Comparison of ENCODE assay signal across 21 mouse cellular contexts in genomic region chr14:59433902-59434301, GRCm38 (mm10). TPM values are rescaled to one million over a fixed set of nuclear protein-coding genes. Genes with fewer than 3 reads are reported as not detected.
DNase-seq lines count a peak whose midpoint lies in the region; ATAC-seq and TF ChIP-seq lines count a peak whose summit lies in the region.
"Had no signal": no experiment of that assay in that cellular context is flagged by ENCODE, and none has a peak within 500 bp of the region (broad histone marks: within the 10 kb centered on the region; RNA-seq: fewer than 3 reads in every experiment).

No protein-coding gene starts in this region.

- TF ChIP-seq POLR2A in CH12.LX (IDR thresholded peaks at IDR 0.05; ENCODE audit: low read depth, low read length) = no peak

- peaks cover 0 to 33% of the 10 kb centered on the region in 2 experiments; a peak in 2 of 4 replicates for H3K4me1 ChIP-seq in CH12.LX (ENCODE audit: control insufficient read depth in 1 of 2, insufficient read depth in 2 of 2)
- H3K4me1 ChIP-seq in liver, embryonic 12.5 days = peaks cover 12% of the 10 kb centered on the region
- H3K4me1 ChIP-seq: embryonic facial prominence, embryonic 13.5 days; heart, embryonic 12.5 days; hindbrain, embryonic 15.5 days had no signal

- in situ Hi-C loops in CH12.LX (cut with MboI; ENCODE audit: low pct_ligation_motif_present, low pct_unique_long_range_greater_than_20kb, low sequenced_read_pairs) = no loop called here

- H3K4me2 ChIP-seq in CH12.LX (ENCODE audit: insufficient read depth, low read depth, poor library complexity, severe bottlenecking) = peak overlapping the region; percentile 52
- H3K4me2 ChIP-seq in liver, embryonic 12.5 days = no peak overlapping the region
- H3K4me2 ChIP-seq: embryonic facial prominence, embryonic 13.5 days; heart, embryonic 12.5 days; hindbrain, embryonic 15.5 days had no signal

- no peak for TF ChIP-seq EP300 in CH12.LX (IDR thresholded peaks at IDR 0.05; ENCODE audit: low read length)

- ATAC-seq in liver, embryonic 12.5 days = peak; percentile 15; the same call in 1 of the 2 replicates
- peak; percentile 55; the same call in 1 of the 2 replicates for ATAC-seq in megakaryocyte progenitor cell, adult 5-6 weeks (replicated peaks; ENCODE audit: poor library complexity)
- ATAC-seq: CD4-positive, CD25-positive, alpha-beta regulatory T cell, adult 4 months; forebrain, embryonic 14.5 days; inflammation-experienced regulatory T-cells, adult 6 months had no signal

- DNase-seq in CH12.LX (ENCODE audit: extremely low read depth) = peak; percentile 16
- peak; percentile 37 for DNase-seq in MEL-GATA-1-ER (ENCODE audit: extremely low read depth, low read depth)
- no peak for DNase-seq in right cerebral cortex, postnatal 4 days
- no peak for DNase-seq in right cerebral cortex, adult 18-20 months
- DNase-seq in left cerebral cortex, postnatal 4 days = no peak
- DNase-seq: adrenal gland, adult 8-10 months; B cell, adult 2 months; cerebellum, adult 18-20 months; cerebellum, adult 9-11 months; cerebellum, postnatal 36 days; gastrocnemius, adult 2 months; gastrocnemius, postnatal 25 days had no signal

- TF ChIP-seq CTCF in CH12.LX (conservative IDR thresholded peaks at IDR 0.05 in 1 of 2, IDR thresholded peaks at IDR 0.05 in 1 of 2; ENCODE audit: low read depth in 2 of 2, low read length in 2 of 2) = no peak

- 44% methylated on average over 2 of the region's 2 CpGs for WGBS in liver, embryonic 12.5 days (ENCODE audit: insufficient replicate concordance)

- H3K36me3 ChIP-seq in CH12.LX (replicated peaks in 1 of 2; ENCODE audit: control insufficient read depth in 1 of 2, insufficient read depth in 1 of 2, low read length in 1 of 2) = peaks cover 11 to 27% of the 10 kb centered on the region in 2 experiments
- peaks cover 29% of the 10 kb centered on the region for H3K36me3 ChIP-seq in liver, embryonic 12.5 days
- H3K36me3 ChIP-seq: embryonic facial prominence, embryonic 13.5 days; heart, embryonic 12.5 days; hindbrain, embryonic 15.5 days had no signal

- no peak overlapping the region for H3K9ac ChIP-seq in CH12.LX (ENCODE audit: insufficient read depth, low read depth)
- no peak overlapping the region for H3K9ac ChIP-seq in liver, embryonic 12.5 days
- H3K9ac ChIP-seq: embryonic facial prominence, embryonic 13.5 days; heart, embryonic 12.5 days; hindbrain, embryonic 15.5 days had no signal

- no peak for TF ChIP-seq RAD21 in CH12.LX (IDR thresholded peaks at IDR 0.05; ENCODE audit: low read depth, low read length)

- dilution Hi-C loops in CH12.LX (cut with MboI; ENCODE audit: extremely low pct_ligation_motif_present, extremely low pct_unique_long_range_greater_than_20kb, low sequenced_read_pairs) = no loop called here

- H3K9me3 ChIP-seq in CH12.LX (replicated peaks; ENCODE audit: low read length) = peaks cover 5% of the 10 kb centered on the region
- H3K9me3 ChIP-seq in liver, embryonic 12.5 days (replicated peaks) = no peaks in the 10 kb centered on the region
- H3K9me3 ChIP-seq: embryonic facial prominence, embryonic 13.5 days; heart, embryonic 12.5 days; hindbrain, embryonic 10.5 days; hindbrain, embryonic 15.5 days had no signal

- H3K27me3 ChIP-seq in CH12.LX (replicated peaks) = no peaks in the 10 kb centered on the region
- no peaks in the 10 kb centered on the region for H3K27me3 ChIP-seq in liver, embryonic 12.5 days (replicated peaks)
- H3K27me3 ChIP-seq: embryonic facial prominence, embryonic 13.5 days; heart, embryonic 12.5 days; hindbrain, embryonic 15.5 days had no signal

- peaks cover 11% of the 10 kb centered on the region for H3K79me2 ChIP-seq in CH12.LX (replicated peaks; ENCODE audit: control insufficient read depth, extremely low read depth, insufficient read depth, poor library complexity, severe bottlenecking)

- H3K4me3 ChIP-seq in CH12.LX (replicated peaks in 1 of 3; ENCODE audit: low read depth in 2 of 3, low read length in 2 of 3, poor library complexity in 1 of 3) = no peak overlapping the region
- H3K4me3 ChIP-seq in liver, embryonic 12.5 days = no peak overlapping the region
- H3K4me3 ChIP-seq: embryonic facial prominence, embryonic 13.5 days; gastrocnemius, adult 2 months; heart, embryonic 12.5 days; hindbrain, embryonic 10.5 days; hindbrain, embryonic 15.5 days had no signal

- intact Hi-C loops in left cerebral cortex, postnatal 4 days (cut with DNase I) = no loop called here

- H3K27ac ChIP-seq in CH12.LX (ENCODE audit: insufficient read depth, low read depth) = 0 out of 2 replicates have a peak overlapping the region, but pooled peaks have one; percentile 19
- H3K27ac ChIP-seq in liver, embryonic 12.5 days = no peak overlapping the region
- H3K27ac ChIP-seq: embryonic facial prominence, embryonic 13.5 days; gastrocnemius, adult 2 months; hindbrain, embryonic 10.5 days; hindbrain, embryonic 15.5 days had no signal

TF ChIP-seq in CH12.LX, 34 proteins besides CTCF, POLR2A, EP300 and RAD21:
- TF ChIP-seq PAX5 (IDR thresholded peaks at IDR 0.05; ENCODE audit: low read length) = no peak
- TF ChIP-seq IRF4 (IDR thresholded peaks at IDR 0.05; ENCODE audit: low read depth, low read length) = 0 out of 2 replicates have a peak, but pooled peaks have one; percentile 22
TF ChIP-seq in CH12.LX: peak in this region for 1.

RNA-seq across cellular contexts. Expression of gene Setdb2, which starts 6.8 kb away (rescaled TPM):
- total RNA-seq in CH12.LX (2012; rRNA removed) = 14.7 and 14.9 TPM in 2 replicates
- total RNA-seq in CH12.LX (2014; rRNA removed) = 33.8 and 37.3 TPM in 2 replicates
- 13.2 and 13.3 TPM in 2 replicates for polyA plus RNA-seq in CH12.LX (2012; ENCODE audit: insufficient read length, low read depth)
- polyA plus RNA-seq in liver, embryonic 12.5 days (2016; fragmentation: Nextera tagmentation; extraction: Ambion mirVana) = 9.8 and 11.4 TPM in 2 replicates
- total RNA-seq in megakaryocyte progenitor cell, adult 5-6 weeks (2015) = 38.2 and 41.4 TPM in 2 replicates
- total RNA-seq in megakaryocyte progenitor cell, adult 5-6 weeks (2017) = 27.4 and 30.4 TPM in 2 replicates
- total RNA-seq in left cerebral cortex, postnatal 4 days (2021) = 1 to 10 TPM; 4.6 to 5.8 TPM

RNA-seq across cellular contexts. Expression of gene Cab39l, which starts 6.9 kb away (rescaled TPM):
- 19.9 and 21.3 TPM in 2 replicates for total RNA-seq in CH12.LX (2012; rRNA removed)
- 49.2 and 56.3 TPM in 2 replicates for total RNA-seq in CH12.LX (2014; rRNA removed)
- polyA plus RNA-seq in CH12.LX (2012; ENCODE audit: insufficient read length, low read depth) = 33.1 and 33.2 TPM in 2 replicates
- polyA plus RNA-seq in liver, embryonic 12.5 days (2016; fragmentation: Nextera tagmentation; extraction: Ambion mirVana) = 37.8 and 40.4 TPM in 2 replicates
- 42.5 and 44.4 TPM in 2 replicates for total RNA-seq in megakaryocyte progenitor cell, adult 5-6 weeks (2015)
- total RNA-seq in megakaryocyte progenitor cell, adult 5-6 weeks (2017) = 30.8 and 31.0 TPM in 2 replicates
- total RNA-seq in left cerebral cortex, postnatal 4 days (2021) = 10 to 100 TPM; 14.5 to 17.4 TPM

RNA-seq across cellular contexts. Expression of gene Phf11c, which starts 38.7 kb away (rescaled TPM):
- total RNA-seq in CH12.LX (2012; rRNA removed) = 0.92 and 1.1 TPM in 2 replicates
- total RNA-seq in CH12.LX (2014; rRNA removed) = 1.8 and 2.4 TPM in 2 replicates
- 1.9 and 2.4 TPM in 2 replicates for polyA plus RNA-seq in CH12.LX (2012; ENCODE audit: insufficient read length, low read depth)
- polyA plus RNA-seq in liver, embryonic 12.5 days (2016; fragmentation: Nextera tagmentation; extraction: Ambion mirVana) = 0.67 and 0.71 TPM in 2 replicates
- total RNA-seq in megakaryocyte progenitor cell, adult 5-6 weeks (2015) = 1.4 and 1.5 TPM in 2 replicates
- 1.2 and 1.4 TPM in 2 replicates for total RNA-seq in megakaryocyte progenitor cell, adult 5-6 weeks (2017)
- under 1 TPM; 0.14 to 0.48 TPM for total RNA-seq in left cerebral cortex, postnatal 4 days (2021)

Comparison
In these comparisons a context has a peak if more than half of its experiments do, and no peak if none do; other contexts are left out.
1. DNase-seq: peak in CH12.LX (single experiment) and MEL-GATA-1-ER (single experiment); none in right cerebral cortex, postnatal 4 days (single experiment), right cerebral cortex, adult 18-20 months (single experiment) and left cerebral cortex, postnatal 4 days (single experiment).